ENCODE assay signal across 8 mouse cellular contexts in the genomic region with DNA sequence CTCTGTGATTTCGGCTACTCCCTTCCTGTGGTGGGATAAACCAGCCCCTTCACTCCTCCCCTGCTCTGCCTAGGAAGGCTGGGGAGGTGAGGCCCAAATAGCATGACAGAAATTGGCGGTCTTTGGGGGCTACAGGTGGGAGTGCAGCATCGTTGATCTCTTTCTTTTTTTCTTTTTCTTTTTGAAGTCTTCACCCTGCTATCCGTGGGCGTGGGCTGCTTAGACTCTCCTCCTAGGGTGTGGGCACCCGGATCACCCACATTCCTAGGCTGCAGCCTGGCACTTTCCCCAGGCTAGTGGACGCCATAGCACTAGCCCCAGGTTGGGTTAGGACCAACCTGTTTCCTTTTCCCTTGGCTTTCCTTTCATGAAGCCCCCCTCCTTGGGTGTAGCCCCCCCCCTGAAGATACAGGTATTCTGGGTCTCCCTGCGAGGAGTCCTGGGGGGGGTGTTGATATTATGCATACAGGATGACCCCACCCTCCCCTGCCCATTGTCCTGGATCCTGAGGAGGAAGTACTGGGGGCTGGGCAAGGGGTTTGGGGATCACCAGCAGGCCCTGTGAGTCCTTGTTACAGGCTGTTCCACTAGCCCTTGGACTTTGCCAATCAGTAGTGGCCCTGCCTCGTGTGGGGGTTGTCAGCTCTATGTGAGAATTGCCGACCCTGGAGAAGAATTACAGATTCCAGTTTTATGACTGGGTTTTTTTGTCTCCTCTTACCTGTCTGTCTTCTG. TPM values are rescaled to one million over a fixed set of nuclear protein-coding genes. Genes with fewer than 3 reads are reported as not detected.
DNase-seq lines count a peak whose midpoint lies in the region; ATAC-seq lines count a peak whose summit lies in the region.

No protein-coding gene starts in this region.

- peak overlapping the region; percentile 95 for H3K4me3 ChIP-seq in megakaryocyte, embryonic 14.5 days (replicated peaks)
- peak overlapping the region; percentile 95 for H3K4me3 ChIP-seq in forebrain, embryonic 10.5 days
- peak overlapping the region; percentile 85 for H3K4me3 ChIP-seq in intestine, embryonic 16.5 days (ENCODE audit: low read length)

- no peak for ATAC-seq in megakaryocyte, adult 5-6 weeks (ENCODE audit: poor library complexity, severe bottlenecking)
- peak; percentile 11; the same call in 1 of the 2 replicates for ATAC-seq in intestine, embryonic 16.5 days
- no peak for ATAC-seq in inflammation-experienced regulatory T-cells, adult 6 months

- DNase-seq in forebrain, embryonic 10.5 days (ENCODE audit: extremely low spot score, low spot score): no peak
- DNase-seq in lung, postnatal 36 days: peak; percentile 40
- DNase-seq in adrenal gland, adult 8-10 months: no peak
- DNase-seq in adrenal gland, adult (ENCODE audit: inconsistent age in 2 of 2, low spot score in 1 of 2): no peak

- WGBS in forebrain, embryonic 10.5 days: 17% methylated on average over 10 of the region's 10 CpGs
- 9% methylated on average over 10 of the region's 10 CpGs for WGBS in intestine, embryonic 16.5 days

- peaks cover 57% of the 10 kb centered on the region for H3K27me3 ChIP-seq in megakaryocyte, embryonic 14.5 days (replicated peaks)
- no peaks in the 10 kb centered on the region for H3K27me3 ChIP-seq in forebrain, embryonic 10.5 days (ENCODE audit: poor library complexity, severe bottlenecking)
- no peaks in the 10 kb centered on the region for H3K27me3 ChIP-seq in intestine, embryonic 16.5 days (replicated peaks; ENCODE audit: control insufficient read depth, insufficient read depth, low read length)

- H3K9ac ChIP-seq in intestine, embryonic 16.5 days (ENCODE audit: low read depth, low read length): peak overlapping the region; percentile 95

- H3K9me3 ChIP-seq in megakaryocyte, embryonic 14.5 days: no peaks in the 10 kb centered on the region
- H3K9me3 ChIP-seq in forebrain, embryonic 10.5 days: no peaks in the 10 kb centered on the region
- H3K9me3 ChIP-seq in intestine, embryonic 16.5 days (ENCODE audit: control insufficient read depth, low read length): no peaks in the 10 kb centered on the region

- peaks cover 28% of the 10 kb centered on the region for H3K4me1 ChIP-seq in megakaryocyte, embryonic 14.5 days
- H3K4me1 ChIP-seq in forebrain, embryonic 10.5 days: peaks cover 33% of the 10 kb centered on the region
- H3K4me1 ChIP-seq in intestine, embryonic 16.5 days (ENCODE audit: control insufficient read depth, insufficient read depth, low read length): peaks cover 19% of the 10 kb centered on the region

- H3K4me2 ChIP-seq in intestine, embryonic 16.5 days (ENCODE audit: low read depth, low read length): peak overlapping the region; percentile 93

- H3K36me3 ChIP-seq in megakaryocyte, embryonic 14.5 days (replicated peaks; ENCODE audit: low read length): peaks cover 30% of the 10 kb centered on the region
- H3K36me3 ChIP-seq in forebrain, embryonic 10.5 days (replicated peaks): peaks cover 42% of the 10 kb centered on the region
- peaks cover 4% of the 10 kb centered on the region for H3K36me3 ChIP-seq in intestine, embryonic 16.5 days (ENCODE audit: control insufficient read depth, insufficient read depth, low read length)

- peak overlapping the region; percentile 95 for H3K27ac ChIP-seq in forebrain, embryonic 10.5 days
- peak overlapping the region; percentile 98 for H3K27ac ChIP-seq in intestine, embryonic 16.5 days (ENCODE audit: low read length)

RNA-seq across cellular contexts. Expression of gene Kif1c, which starts 1.0 kb away (rescaled TPM):
- 6.4 and 13.9 TPM in 2 replicates for polyA plus RNA-seq in megakaryocyte, embryonic 14.5 days (2012; ENCODE audit: insufficient read depth, low replicate concordance)
- 6.7 and 7.7 TPM in 2 replicates for total RNA-seq in megakaryocyte, adult 5-6 weeks (2015)
- 17.4 and 21.6 TPM in 2 replicates for total RNA-seq in megakaryocyte, adult 5-6 weeks (2017)
- polyA plus RNA-seq in forebrain, embryonic 10.5 days (2016; fragmentation: Nextera tagmentation; extraction: Ambion mirVana): 1.5 and 1.8 TPM in 2 replicates
- polyA plus RNA-seq in intestine, embryonic 16.5 days (2015; fragmentation: Nextera tagmentation; extraction: Ambion mirVana): 2.3 and 2.8 TPM in 2 replicates
- 100 to 1,000 TPM; 130 to 210 (median 165) TPM for total RNA-seq in adrenal gland, adult 8-10 months (2022)
- polyA plus RNA-seq in inflammation-experienced regulatory T-cells, adult 6 months (2017; shearing (Covaris generic)): 1 to 10 TPM in 2 of 3 experiments, under 1 TPM in 1; 0.99 to 2.0 (median 1.3) TPM

RNA-seq across cellular contexts. Expression of gene Inca1, which starts 1.4 kb away (rescaled TPM):
- not detected in 2 replicates for polyA plus RNA-seq in megakaryocyte, embryonic 14.5 days (2012; ENCODE audit: insufficient read depth, low replicate concordance)
- not detected in 2 replicates for total RNA-seq in megakaryocyte, adult 5-6 weeks (2015)
- 0.57 TPM in 1 of 2 replicates, not detected in the other for total RNA-seq in megakaryocyte, adult 5-6 weeks (2017)
- polyA plus RNA-seq in forebrain, embryonic 10.5 days (2016; fragmentation: Nextera tagmentation; extraction: Ambion mirVana): 0.63 and 1.1 TPM in 2 replicates
- 1.4 and 1.8 TPM in 2 replicates for polyA plus RNA-seq in intestine, embryonic 16.5 days (2015; fragmentation: Nextera tagmentation; extraction: Ambion mirVana)
- 10 to 100 TPM in 2 of 4 experiments, 1 to 10 TPM in 2; 5.3 to 11.4 (median 8.6) TPM for total RNA-seq in adrenal gland, adult 8-10 months (2022)
- polyA plus RNA-seq in inflammation-experienced regulatory T-cells, adult 6 months (2017; shearing (Covaris generic)): 1 to 10 TPM in 1 of 3 experiments, under 1 TPM in 1, not detected in 1; 0.44 to 1.0 TPM

RNA-seq across cellular contexts. Expression of gene Camta2, which starts 13.5 kb away (rescaled TPM):
- polyA plus RNA-seq in megakaryocyte, embryonic 14.5 days (2012; ENCODE audit: insufficient read depth, low replicate concordance): 22.6 and 68.5 TPM in 2 replicates
- total RNA-seq in megakaryocyte, adult 5-6 weeks (2015): 24.5 and 27.0 TPM in 2 replicates
- total RNA-seq in megakaryocyte, adult 5-6 weeks (2017): 6.4 and 12.5 TPM in 2 replicates
- 7.4 and 9.1 TPM in 2 replicates for polyA plus RNA-seq in forebrain, embryonic 10.5 days (2016; fragmentation: Nextera tagmentation; extraction: Ambion mirVana)
- polyA plus RNA-seq in intestine, embryonic 16.5 days (2015; fragmentation: Nextera tagmentation; extraction: Ambion mirVana): 14.2 and 14.4 TPM in 2 replicates
- 10 to 100 TPM; 42.7 to 57.7 (median 49.8) TPM for total RNA-seq in adrenal gland, adult 8-10 months (2022)
- polyA plus RNA-seq in inflammation-experienced regulatory T-cells, adult 6 months (2017; shearing (Covaris generic)): 10 to 100 TPM; 11.5 to 17.1 (median 12.8) TPM

RNA-seq across cellular contexts. Expression of gene Spag7, which starts 32.2 kb away (rescaled TPM):
- polyA plus RNA-seq in megakaryocyte, embryonic 14.5 days (2012; ENCODE audit: insufficient read depth, low replicate concordance): 40.5 and 288 TPM in 2 replicates
- 78.5 and 83.3 TPM in 2 replicates for total RNA-seq in megakaryocyte, adult 5-6 weeks (2015)
- 67.0 and 83.5 TPM in 2 replicates for total RNA-seq in megakaryocyte, adult 5-6 weeks (2017)
- 176 and 181 TPM in 2 replicates for polyA plus RNA-seq in forebrain, embryonic 10.5 days (2016; fragmentation: Nextera tagmentation; extraction: Ambion mirVana)
- polyA plus RNA-seq in intestine, embryonic 16.5 days (2015; fragmentation: Nextera tagmentation; extraction: Ambion mirVana): 132 and 159 TPM in 2 replicates
- 100 to 1,000 TPM in 1 of 4 experiments, 10 to 100 TPM in 3; 79.2 to 112 (median 89.0) TPM for total RNA-seq in adrenal gland, adult 8-10 months (2022)
- 100 to 1,000 TPM; 131 to 155 (median 137) TPM for polyA plus RNA-seq in inflammation-experienced regulatory T-cells, adult 6 months (2017; shearing (Covaris generic))

RNA-seq across cellular contexts. Expression of gene Eno3, which starts 44.4 kb away (rescaled TPM):
- 4.2 and 8.4 TPM in 2 replicates for polyA plus RNA-seq in megakaryocyte, embryonic 14.5 days (2012; ENCODE audit: insufficient read depth, low replicate concordance)
- total RNA-seq in megakaryocyte, adult 5-6 weeks (2015): 6.3 and 7.8 TPM in 2 replicates
- 5.9 and 8.2 TPM in 2 replicates for total RNA-seq in megakaryocyte, adult 5-6 weeks (2017)
- 33.4 and 44.7 TPM in 2 replicates for polyA plus RNA-seq in forebrain, embryonic 10.5 days (2016; fragmentation: Nextera tagmentation; extraction: Ambion mirVana)
- 12.8 and 13.5 TPM in 2 replicates for polyA plus RNA-seq in intestine, embryonic 16.5 days (2015; fragmentation: Nextera tagmentation; extraction: Ambion mirVana)
- total RNA-seq in adrenal gland, adult 8-10 months (2022): 10 to 100 TPM; 39.4 to 66.5 (median 54.7) TPM
- polyA plus RNA-seq in inflammation-experienced regulatory T-cells, adult 6 months (2017; shearing (Covaris generic)): 10 to 100 TPM in 2 of 3 experiments, 1 to 10 TPM in 1; 6.2 to 27.4 (median 21.7) TPM
